Mouse (Mus musculus): ENCODE measurements around the gene Zmynd11.

GRCm38 (mm10) chr13:9650580-9650979 is 114.5 kb downstream of the Zmynd11 start:
- TF ChIP-seq CTCF (IDR thresholded peaks at IDR 0.05; ENCODE audit: borderline replicate concordance, control insufficient read depth, extremely low read depth, insufficient read depth, low read length, poor library complexity) (no peak), POLR2A (IDR thresholded peaks at IDR 0.05; ENCODE audit: control insufficient read depth, extremely low read depth, insufficient read depth, low read length, poor library complexity) (no peak)
